Comparison of ENCODE assay signal across 8 mouse cellular contexts in genomic region chr8:71591017-71591416, GRCm38 (mm10). TPM values are rescaled to one million over a fixed set of nuclear protein-coding genes. Genes with fewer than 3 reads are reported as not detected.
A peak's percentile ranks its signal among the peaks of the same experiment; 100 is the strongest.
DNase-seq lines count a peak whose midpoint lies in the region; ATAC-seq and TF ChIP-seq lines count a peak whose summit lies in the region.

No protein-coding gene starts in this region.

- peak overlapping the region; percentile 70 to 94 (median 89) for H3K4me3 ChIP-seq in CH12.LX (replicated peaks in 1 of 3; ENCODE audit: low read depth in 2 of 3, low read length in 2 of 3, poor library complexity in 1 of 3)
- H3K4me3 ChIP-seq in forebrain, embryonic 16.5 days (replicated peaks; ENCODE audit: low read length): peak overlapping the region; percentile 83
- H3K4me3 ChIP-seq in liver, embryonic 16.5 days (ENCODE audit: low read depth, low read length): peak overlapping the region; percentile 73

- TF ChIP-seq RAD21 in CH12.LX (IDR thresholded peaks at IDR 0.05; ENCODE audit: low read depth, low read length): no peak

- in situ Hi-C loops in CH12.LX (cut with MboI; ENCODE audit: low pct_ligation_motif_present, low pct_unique_long_range_greater_than_20kb, low sequenced_read_pairs): no loop called here

- peak overlapping the region; percentile 90; the same call in 1 of the 2 replicates for H3K27ac ChIP-seq in CH12.LX (ENCODE audit: insufficient read depth, low read depth)
- H3K27ac ChIP-seq in forebrain, embryonic 16.5 days (ENCODE audit: low read length): peak overlapping the region; percentile 95
- H3K27ac ChIP-seq in liver, embryonic 16.5 days (ENCODE audit: low read length): peak overlapping the region; percentile 94

- intact Hi-C loops in heart, postnatal 14 days (cut with DNase I): no loop called here
- intact Hi-C loops in gastrocnemius, postnatal 14 days (cut with DNase I; ENCODE audit: low total_unique reads): no loop called here

- peaks cover 20% of the 10 kb centered on the region for H3K79me2 ChIP-seq in CH12.LX (replicated peaks; ENCODE audit: control insufficient read depth, extremely low read depth, insufficient read depth, poor library complexity, severe bottlenecking)

- dilution Hi-C loops in CH12.LX (cut with MboI; ENCODE audit: extremely low pct_ligation_motif_present, extremely low pct_unique_long_range_greater_than_20kb, low sequenced_read_pairs): no loop called here

- no peak for TF ChIP-seq EP300 in CH12.LX (IDR thresholded peaks at IDR 0.05; ENCODE audit: low read length)

- peak; percentile 92 for DNase-seq in heart, adult 11 months
- DNase-seq in heart, postnatal 14 days: no peak
- no peak for DNase-seq in CH12.LX (ENCODE audit: extremely low read depth)
- DNase-seq in ovary, postnatal 14 days (ENCODE audit: low spot score): no peak
- DNase-seq in gastrocnemius, postnatal 14 days: no peak

- H3K4me1 ChIP-seq in CH12.LX (ENCODE audit: control insufficient read depth in 1 of 2, insufficient read depth in 2 of 2): peaks cover 36 to 60% of the 10 kb centered on the region in 2 experiments
- H3K4me1 ChIP-seq in forebrain, embryonic 16.5 days (replicated peaks; ENCODE audit: control insufficient read depth, insufficient read depth, low read length): peaks cover 26% of the 10 kb centered on the region
- peaks cover 22% of the 10 kb centered on the region for H3K4me1 ChIP-seq in liver, embryonic 16.5 days (ENCODE audit: control insufficient read depth, low read depth, low read length)

- 30% methylated on average over 5 of the region's 5 CpGs for WGBS in forebrain, embryonic 16.5 days
- 10% methylated on average over 5 of the region's 5 CpGs for WGBS in liver, embryonic 16.5 days (ENCODE audit: insufficient replicate concordance)

- 0 out of 2 replicates have a peak overlapping the region, but pooled peaks have one; percentile 41 for H3K9ac ChIP-seq in CH12.LX (ENCODE audit: insufficient read depth, low read depth)
- H3K9ac ChIP-seq in forebrain, embryonic 16.5 days (replicated peaks; ENCODE audit: low read depth, low read length): peak overlapping the region; percentile 91
- H3K9ac ChIP-seq in liver, embryonic 16.5 days (ENCODE audit: low read depth, low read length): peak overlapping the region; percentile 72

- peaks cover 2% of the 10 kb centered on the region for H3K9me3 ChIP-seq in CH12.LX (replicated peaks; ENCODE audit: low read length)
- no peaks in the 10 kb centered on the region for H3K9me3 ChIP-seq in forebrain, embryonic 16.5 days (ENCODE audit: control insufficient read depth, low read length)
- H3K9me3 ChIP-seq in liver, embryonic 16.5 days (replicated peaks; ENCODE audit: control insufficient read depth, low read length): no peaks in the 10 kb centered on the region

- H3K27me3 ChIP-seq in CH12.LX (replicated peaks): no peaks in the 10 kb centered on the region
- H3K27me3 ChIP-seq in forebrain, embryonic 16.5 days (replicated peaks; ENCODE audit: control insufficient read depth, insufficient read depth, low read length): no peaks in the 10 kb centered on the region
- no peaks in the 10 kb centered on the region for H3K27me3 ChIP-seq in liver, embryonic 16.5 days (ENCODE audit: control insufficient read depth, insufficient read depth, low read depth, low read length)

- no peak for ATAC-seq in forebrain, embryonic 16.5 days
- no peak for ATAC-seq in liver, embryonic 16.5 days (ENCODE audit: low read depth)
- ATAC-seq in inflammation-experienced regulatory T-cells, adult 6 months: no peak

- H3K36me3 ChIP-seq in CH12.LX (replicated peaks in 1 of 2; ENCODE audit: control insufficient read depth in 1 of 2, insufficient read depth in 1 of 2, low read length in 1 of 2): peaks cover 0 to 22% of the 10 kb centered on the region in 2 experiments
- H3K36me3 ChIP-seq in forebrain, embryonic 16.5 days (ENCODE audit: control insufficient read depth, insufficient read depth): peaks cover 2% of the 10 kb centered on the region; the same call in 1 of the 2 replicates
- H3K36me3 ChIP-seq in liver, embryonic 16.5 days (ENCODE audit: control insufficient read depth, insufficient read depth): no peaks in the 10 kb centered on the region

- peak overlapping the region; percentile 63 for H3K4me2 ChIP-seq in CH12.LX (ENCODE audit: insufficient read depth, low read depth, poor library complexity, severe bottlenecking)
- H3K4me2 ChIP-seq in forebrain, embryonic 16.5 days (ENCODE audit: low read length): peak overlapping the region; percentile 93
- H3K4me2 ChIP-seq in liver, embryonic 16.5 days (ENCODE audit: low read depth, low read length): peak overlapping the region; percentile 93

- TF ChIP-seq CTCF in CH12.LX (conservative IDR thresholded peaks at IDR 0.05 in 1 of 2, IDR thresholded peaks at IDR 0.05 in 1 of 2; ENCODE audit: low read depth in 2 of 2, low read length in 2 of 2): 0 out of 4 replicates have a peak, but pooled peaks of 1 of the 2 experiments have one; percentile 3

- no peak for TF ChIP-seq POLR2A in CH12.LX (IDR thresholded peaks at IDR 0.05; ENCODE audit: low read depth, low read length)

TF ChIP-seq in CH12.LX, 34 proteins besides CTCF, POLR2A, EP300 and RAD21 (continues in another document):
- TF ChIP-seq UBTF (IDR thresholded peaks at IDR 0.05; ENCODE audit: low read depth, low read length) (no peak), ZKSCAN1 (IDR thresholded peaks at IDR 0.05; ENCODE audit: borderline replicate concordance, low read depth, low read length) (no peak), SMC3 (IDR thresholded peaks at IDR 0.05; ENCODE audit: low read depth, low read length) (no peak), MAZ (IDR thresholded peaks at IDR 0.05; ENCODE audit: low read depth, low read length) (no peak), PAX5 (IDR thresholded peaks at IDR 0.05; ENCODE audit: low read length) (no peak), E2F4 (IDR thresholded peaks at IDR 0.05; ENCODE audit: insufficient replicate concordance, low read depth, low read length) (no peak), JUND (conservative IDR thresholded peaks at IDR 0.05; ENCODE audit: low read depth, low read length) (no peak), ELF1 (IDR thresholded peaks at IDR 0.05; ENCODE audit: low read depth, low read length) (no peak), SIN3A (IDR thresholded peaks at IDR 0.05; ENCODE audit: low read length) (no peak), BHLHE40 (IDR thresholded peaks at IDR 0.05; ENCODE audit: low read depth, low read length) (no peak), TBP (conservative IDR thresholded peaks at IDR 0.05; ENCODE audit: low read depth, low read length) (no peak), NRF1 (IDR thresholded peaks at IDR 0.05; ENCODE audit: low read depth, low read length) (no peak)

RNA-seq across cellular contexts. Expression of gene Pgls, which starts 1.0 kb away (rescaled TPM):
- 10 to 100 TPM; 72.9 to 74.2 TPM for total RNA-seq in heart, postnatal 14 days (2021)
- total RNA-seq in CH12.LX (2012; rRNA removed) (183 and 215 TPM in 2 replicates), CH12.LX (2014; rRNA removed) (94.2 and 118 TPM in 2 replicates)
- 72.5 and 74.9 TPM in 2 replicates for polyA plus RNA-seq in CH12.LX (2012; ENCODE audit: insufficient read length, low read depth)
- 167 and 189 TPM in 2 replicates for polyA plus RNA-seq in forebrain, embryonic 16.5 days (2015; fragmentation: Nextera tagmentation; extraction: Ambion mirVana)
- 81.3 and 93.9 TPM in 2 replicates for polyA plus RNA-seq in liver, embryonic 16.5 days (2015; fragmentation: Nextera tagmentation; extraction: Ambion mirVana)
- 10 to 100 TPM; 52.1 to 61.7 (median 60.1) TPM for polyA plus RNA-seq in inflammation-experienced regulatory T-cells, adult 6 months (2017; shearing (Covaris generic))
- 10 to 100 TPM; 40.5 to 43.3 TPM for total RNA-seq in gastrocnemius, postnatal 14 days (2021)

RNA-seq across cellular contexts. Expression of gene Fam129c, which starts 6.4 kb away (rescaled TPM):
- total RNA-seq in heart, postnatal 14 days (2021): 1 to 10 TPM; 1.6 to 2.7 TPM
- total RNA-seq in CH12.LX (2012; rRNA removed) (95.2 and 136 TPM in 2 replicates), CH12.LX (2014; rRNA removed) (86.3 and 89.2 TPM in 2 replicates)
- 92.8 and 98.6 TPM in 2 replicates for polyA plus RNA-seq in CH12.LX (2012; ENCODE audit: insufficient read length, low read depth)
- polyA plus RNA-seq in forebrain, embryonic 16.5 days (2015; fragmentation: Nextera tagmentation; extraction: Ambion mirVana): 6.2 and 8.4 TPM in 2 replicates
- 1.6 and 2.1 TPM in 2 replicates for polyA plus RNA-seq in liver, embryonic 16.5 days (2015; fragmentation: Nextera tagmentation; extraction: Ambion mirVana)
- polyA plus RNA-seq in inflammation-experienced regulatory T-cells, adult 6 months (2017; shearing (Covaris generic)): 1 to 10 TPM; 1.5 to 2.0 (median 1.7) TPM
- under 1 TPM; 0.59 to 0.82 TPM for total RNA-seq in gastrocnemius, postnatal 14 days (2021)

RNA-seq across cellular contexts. Expression of gene Colgalt1, which starts 19.8 kb away (rescaled TPM):
- 10 to 100 TPM; 44.1 TPM for total RNA-seq in heart, postnatal 14 days (2021)
- total RNA-seq in CH12.LX (2012; rRNA removed) (85.3 and 92.0 TPM in 2 replicates), CH12.LX (2014; rRNA removed) (68.7 and 72.0 TPM in 2 replicates)
- polyA plus RNA-seq in CH12.LX (2012; ENCODE audit: insufficient read length, low read depth): 72.0 and 73.7 TPM in 2 replicates
- 60.4 and 63.6 TPM in 2 replicates for polyA plus RNA-seq in forebrain, embryonic 16.5 days (2015; fragmentation: Nextera tagmentation; extraction: Ambion mirVana)
- 18.5 and 22.5 TPM in 2 replicates for polyA plus RNA-seq in liver, embryonic 16.5 days (2015; fragmentation: Nextera tagmentation; extraction: Ambion mirVana)
- polyA plus RNA-seq in inflammation-experienced regulatory T-cells, adult 6 months (2017; shearing (Covaris generic)): 10 to 100 TPM in 2 of 3 experiments, 1 to 10 TPM in 1; 8.7 to 14.8 (median 13.6) TPM
- total RNA-seq in gastrocnemius, postnatal 14 days (2021): 10 to 100 TPM; 35.6 to 39.3 TPM

RNA-seq across cellular contexts. Expression of gene Slc27a1, which starts 22.3 kb away (rescaled TPM):
- 100 to 1,000 TPM; 127 to 151 TPM for total RNA-seq in heart, postnatal 14 days (2021)
- total RNA-seq in CH12.LX (2012; rRNA removed): 2.7 and 4.0 TPM in 2 replicates
- 1.8 and 2.3 TPM in 2 replicates for total RNA-seq in CH12.LX (2014; rRNA removed)
- polyA plus RNA-seq in CH12.LX (2012; ENCODE audit: insufficient read length, low read depth): 2.3 and 2.4 TPM in 2 replicates
- 74.6 and 75.9 TPM in 2 replicates for polyA plus RNA-seq in forebrain, embryonic 16.5 days (2015; fragmentation: Nextera tagmentation; extraction: Ambion mirVana)
- 2.8 and 3.2 TPM in 2 replicates for polyA plus RNA-seq in liver, embryonic 16.5 days (2015; fragmentation: Nextera tagmentation; extraction: Ambion mirVana)
- polyA plus RNA-seq in inflammation-experienced regulatory T-cells, adult 6 months (2017; shearing (Covaris generic)): 1 to 10 TPM; 4.5 to 8.6 (median 5.8) TPM
- total RNA-seq in gastrocnemius, postnatal 14 days (2021): 10 to 100 TPM; 29.9 to 50.8 TPM

RNA-seq across cellular contexts. Expression of gene Nxnl1, which starts 24.6 kb away (rescaled TPM):
- under 1 TPM; 0.10 to 0.17 TPM for total RNA-seq in heart, postnatal 14 days (2021)
- total RNA-seq in CH12.LX (2012; rRNA removed) (0.04 TPM in 1 of 2 replicates, not detected in the other), CH12.LX (2014; rRNA removed) (not detected in 2 replicates)
- 0.08 TPM in 1 of 2 replicates, not detected in the other for polyA plus RNA-seq in CH12.LX (2012; ENCODE audit: insufficient read length, low read depth)
- not detected in 2 replicates for polyA plus RNA-seq in forebrain, embryonic 16.5 days (2015; fragmentation: Nextera tagmentation; extraction: Ambion mirVana)
- 0.05 TPM in 1 of 2 replicates, not detected in the other for polyA plus RNA-seq in liver, embryonic 16.5 days (2015; fragmentation: Nextera tagmentation; extraction: Ambion mirVana)
- polyA plus RNA-seq in inflammation-experienced regulatory T-cells, adult 6 months (2017; shearing (Covaris generic)): under 1 TPM in 1 of 3 experiments, not detected in 2; 0.13 TPM
- total RNA-seq in gastrocnemius, postnatal 14 days (2021): under 1 TPM in 1 of 2 experiments, not detected in 1; 0.18 TPM

Comparison
In these comparisons a context has a peak if more than half of its experiments do, and no peak if none do; other contexts are left out.
1. H3K9ac ChIP-seq: peak in every context shown above with its lines; median percentile 91 in forebrain, embryonic 16.5 days; 72 in liver, embryonic 16.5 days; 41 in CH12.LX.